Mouse (Mus musculus): ENCODE data around the gene Ttc14.

Gene Ttc14

GRCm38 (mm10) chr3:33799617-33800512 lies at the start of gene Ttc14:
Gene Ttc14 (plus strand): TSS chr3:33799832.
- DNase-seq (ENCODE audit: low spot score) = peak; percentile 97

DNA sequence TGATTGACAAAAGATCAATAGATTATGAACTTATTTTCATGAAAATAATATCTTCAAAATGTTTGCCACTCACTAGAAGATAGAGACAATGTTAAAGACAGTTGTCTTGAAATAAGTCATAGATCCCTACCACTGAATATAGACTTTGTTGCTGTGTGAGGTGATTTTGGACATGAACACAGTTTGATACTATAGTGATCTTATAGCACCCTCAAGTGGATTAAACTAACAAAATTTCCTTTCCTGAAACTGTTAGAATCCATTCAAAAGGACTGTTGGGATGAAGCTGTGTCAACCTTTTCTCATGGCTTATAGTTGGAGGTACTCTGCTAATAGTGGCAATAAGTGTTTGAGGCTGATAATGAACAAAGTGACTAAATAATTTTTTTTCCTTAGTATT lies 8.7 kb upstream of the Ttc14 start:
- DNase-seq (ENCODE audit: low spot score) = no peak

GRCm38 (mm10) chr3:33800513-33800820 lies 835 bp downstream of the Ttc14 start:
- DNase-seq (ENCODE audit: low spot score) = peak; percentile 63

DNA sequence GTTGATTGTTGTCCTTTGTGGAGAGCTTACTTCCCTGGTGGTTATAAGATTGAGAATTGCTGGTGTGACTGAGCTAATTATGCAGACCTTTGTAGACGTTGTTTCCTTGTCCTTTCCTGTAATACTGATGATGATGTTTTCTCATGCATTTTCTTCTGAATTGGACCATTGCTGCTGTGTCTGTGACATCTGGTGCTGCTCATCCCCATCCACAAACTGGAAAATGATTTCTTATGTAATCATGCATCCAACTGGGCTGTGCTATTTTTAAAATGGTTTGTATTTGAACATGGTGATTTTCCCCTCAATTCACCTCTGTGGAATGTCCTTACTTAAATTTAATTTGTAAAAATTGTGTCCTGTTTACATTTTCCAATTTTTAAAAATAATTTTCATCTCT lies 7.5 kb downstream of the Ttc14 start:
- no peak for DNase-seq (ENCODE audit: low spot score)

DNA sequence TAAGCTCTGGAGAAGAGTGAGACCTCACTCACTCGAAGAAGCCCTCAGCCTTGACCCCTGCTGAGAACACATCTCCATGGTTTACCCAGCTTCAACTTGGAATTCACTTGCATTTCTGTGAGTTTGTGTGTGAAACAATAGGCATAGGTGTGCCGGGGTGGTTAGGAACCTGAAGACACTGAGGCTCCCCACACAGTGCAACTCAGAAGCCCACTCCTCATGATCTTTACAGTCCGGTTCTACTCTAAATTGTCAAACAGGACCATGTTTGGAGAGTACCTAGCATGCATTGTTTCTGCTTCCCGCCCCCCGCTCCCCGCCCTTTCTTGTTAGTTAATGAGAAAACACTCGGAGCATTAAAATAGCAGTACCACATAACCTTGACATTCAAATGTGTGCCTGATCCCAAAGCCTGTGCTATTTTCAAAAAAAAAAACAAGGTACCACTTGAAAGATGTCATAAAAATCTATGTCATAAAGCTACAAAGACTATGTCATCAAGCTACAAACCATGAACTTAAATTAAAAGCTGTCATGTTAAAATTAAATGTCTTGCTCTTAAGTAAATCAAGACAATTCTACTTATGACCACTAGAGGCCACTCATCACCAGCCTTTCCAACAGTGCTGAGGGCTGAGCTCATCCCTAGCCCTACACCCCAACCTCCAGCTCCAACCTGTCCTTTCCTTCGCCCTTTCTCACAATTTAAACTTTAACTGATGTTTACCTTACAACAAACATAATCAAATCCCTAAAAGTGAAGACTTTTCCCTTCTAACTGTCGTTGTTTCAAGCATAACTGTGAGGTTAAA lies 24.7 kb downstream of the Ttc14 start:
- DNase-seq (ENCODE audit: low spot score) = peak; percentile 82

- DNase-seq (ENCODE audit: low spot score) = no peak
Measured at GRCm38 (mm10) chr3:33832351-33832750, 32.7 kb downstream of the Ttc14 start.

- no peak for DNase-seq (ENCODE audit: low spot score)
Measured at GRCm38 (mm10) chr3:33836576-33836975, 36.9 kb downstream of the Ttc14 start.

DNA sequence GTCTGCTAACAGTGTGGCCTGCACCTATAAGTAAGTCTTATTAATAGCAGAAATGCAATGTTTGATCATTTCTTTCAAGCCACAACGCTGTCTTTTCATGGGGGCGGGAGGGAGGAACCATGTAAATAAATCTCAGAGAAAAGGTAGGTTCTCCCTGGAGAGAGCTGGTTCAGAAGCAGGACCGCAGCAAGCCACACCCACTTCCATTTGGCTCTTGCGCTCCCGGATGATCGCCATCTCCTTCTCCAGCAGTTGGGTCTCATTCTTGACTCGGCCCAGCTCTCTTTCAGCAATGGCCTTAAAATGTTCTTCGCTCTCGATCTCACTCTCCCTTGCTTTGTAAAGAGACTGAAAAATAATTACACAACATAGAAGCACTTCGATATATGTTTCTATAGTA lies 39.2 kb downstream of the Ttc14 start:
- DNase-seq (ENCODE audit: low spot score) = no peak

DNA sequence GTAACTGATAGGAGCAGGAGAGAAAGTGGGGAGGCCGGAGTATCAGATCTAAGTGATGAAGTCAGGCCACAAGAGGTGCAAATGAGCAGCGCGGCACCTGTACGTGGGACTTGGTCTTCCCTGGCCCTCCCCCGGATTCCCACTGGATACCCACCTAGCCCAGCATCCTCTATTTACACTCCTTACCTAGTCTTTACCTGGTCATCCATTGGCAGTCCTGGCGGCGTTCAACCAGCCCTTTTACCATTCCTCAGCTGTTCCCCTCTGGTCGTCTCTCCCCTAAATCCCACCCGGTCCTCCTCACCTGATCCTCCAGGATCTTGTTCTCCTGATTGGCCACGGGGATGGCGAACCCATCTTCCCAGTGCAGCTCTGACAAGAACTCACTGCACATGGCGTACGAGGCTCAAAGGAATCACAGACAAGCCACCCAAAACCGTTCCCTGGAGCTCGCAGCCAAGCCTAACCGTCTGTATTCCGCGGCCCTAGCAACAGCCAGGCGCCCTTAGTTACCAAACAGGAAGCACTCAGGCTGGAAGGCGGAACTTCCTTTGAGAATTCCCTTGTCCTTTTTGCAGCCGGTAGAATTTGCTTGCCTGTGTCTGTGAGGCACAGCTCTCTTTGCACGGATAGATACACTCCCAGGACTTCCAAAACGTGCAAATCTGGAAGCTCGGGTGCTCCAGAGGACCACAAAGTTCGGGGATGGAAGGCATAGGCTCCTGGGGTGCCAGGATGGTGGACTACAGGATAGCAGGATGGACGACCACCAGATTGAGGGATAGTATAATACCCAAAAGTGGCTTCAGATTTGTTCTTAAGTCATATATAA lies 44.4 kb downstream of the Ttc14 start, which contains the start of gene Ccdc39:
Gene Ccdc39 (minus strand): TSS at position 510 of the 832 bp plus-strand sequence.
- DNase-seq (ENCODE audit: low spot score) = peak; percentile 87

DNA sequence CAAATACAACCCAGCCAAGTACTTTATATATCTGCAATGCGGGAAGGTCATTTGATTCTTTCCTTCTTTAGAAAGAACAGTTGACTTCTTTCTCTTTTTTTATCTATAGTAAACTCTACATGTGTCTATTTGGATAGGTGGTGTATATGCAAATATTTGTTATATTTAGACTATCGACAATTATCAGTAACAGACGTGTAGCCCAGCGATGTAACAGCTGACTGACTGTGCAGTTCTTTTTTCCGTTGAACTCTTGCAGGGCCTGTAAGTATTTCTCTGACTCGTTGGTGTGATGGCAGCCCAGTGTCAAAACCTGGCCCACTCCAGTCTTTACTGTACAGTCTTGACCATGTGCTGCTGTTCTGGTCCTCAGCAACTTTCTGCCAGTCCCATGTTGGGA lies 47.0 kb downstream of the Ttc14 start:
- DNase-seq (ENCODE audit: low spot score) = no peak

- no peak for DNase-seq (ENCODE audit: low spot score)
Measured at GRCm38 (mm10) chr3:33850856-33851255, 51.2 kb downstream of the Ttc14 start.

DNA sequence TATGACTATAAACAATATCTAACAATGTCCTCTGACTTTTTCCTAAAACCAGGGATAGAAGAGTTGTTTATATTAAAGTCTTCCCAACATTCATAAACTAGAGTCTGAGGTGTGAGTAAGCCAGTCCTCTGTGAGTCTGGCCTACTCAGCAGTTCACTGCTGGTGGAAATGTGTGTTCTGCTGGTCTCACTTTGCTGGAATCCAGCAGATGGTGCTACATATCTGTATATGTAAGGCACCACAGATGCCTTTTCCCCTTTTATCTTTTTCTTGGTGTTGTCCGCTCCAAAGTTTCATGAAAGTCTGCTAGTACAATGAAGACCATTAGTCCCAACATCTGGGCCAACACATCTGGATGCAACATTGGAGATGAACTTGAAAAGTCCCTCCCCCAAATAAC lies 53.4 kb downstream of the Ttc14 start:
- DNase-seq (ENCODE audit: low spot score) = no peak

GRCm38 (mm10) chr3:33858939-33859338 lies 59.3 kb downstream of the Ttc14 start:
- DNase-seq (ENCODE audit: low spot score) = no peak

DNA sequence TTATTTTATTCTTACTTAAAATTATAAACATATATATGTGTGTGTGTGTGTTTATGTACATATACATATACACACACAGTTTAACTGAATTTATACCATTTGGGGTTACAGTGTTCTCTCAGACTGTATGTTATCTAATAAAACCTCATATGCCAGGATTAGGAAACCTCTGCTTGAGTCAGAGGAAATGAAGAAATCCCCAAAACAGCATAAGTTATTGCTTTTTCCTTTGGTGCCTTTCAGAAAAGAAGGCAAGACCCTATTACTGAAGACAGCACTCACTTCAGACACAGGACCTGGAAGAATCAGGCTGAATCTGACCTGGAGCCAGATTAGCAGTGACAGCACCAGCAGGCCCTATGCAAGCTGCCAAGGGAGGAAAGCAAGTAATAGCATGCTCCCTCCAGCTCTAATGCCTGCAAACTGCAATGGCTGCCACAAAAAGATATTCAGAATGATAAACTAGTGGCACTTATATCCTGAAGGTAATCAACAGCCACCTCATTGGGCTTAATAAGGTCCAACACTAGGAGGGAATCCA lies 64.4 kb downstream of the Ttc14 start:
- no peak for DNase-seq (ENCODE audit: low spot score)

All from embryo, embryonic 10 days (tissue).